Mouse (Mus musculus) spleen, adult 18-20 months (tissue): ENCODE measurements around the gene Apoc1.

Experiments
- DNase-seq, 2 experiments: peaks; one replicate each; pipeline ENCODE4 v3.0.0; 2022; ENCODE audit warnings: mixed read lengths in 2 of 2

Apoc1 gene

GRCm38 (mm10) chr7:19691873-19692865 lies at the start of gene Apoc1:
Apoc1 (minus strand) TSS chr7:19692660.
- no peak for DNase-seq

DNA sequence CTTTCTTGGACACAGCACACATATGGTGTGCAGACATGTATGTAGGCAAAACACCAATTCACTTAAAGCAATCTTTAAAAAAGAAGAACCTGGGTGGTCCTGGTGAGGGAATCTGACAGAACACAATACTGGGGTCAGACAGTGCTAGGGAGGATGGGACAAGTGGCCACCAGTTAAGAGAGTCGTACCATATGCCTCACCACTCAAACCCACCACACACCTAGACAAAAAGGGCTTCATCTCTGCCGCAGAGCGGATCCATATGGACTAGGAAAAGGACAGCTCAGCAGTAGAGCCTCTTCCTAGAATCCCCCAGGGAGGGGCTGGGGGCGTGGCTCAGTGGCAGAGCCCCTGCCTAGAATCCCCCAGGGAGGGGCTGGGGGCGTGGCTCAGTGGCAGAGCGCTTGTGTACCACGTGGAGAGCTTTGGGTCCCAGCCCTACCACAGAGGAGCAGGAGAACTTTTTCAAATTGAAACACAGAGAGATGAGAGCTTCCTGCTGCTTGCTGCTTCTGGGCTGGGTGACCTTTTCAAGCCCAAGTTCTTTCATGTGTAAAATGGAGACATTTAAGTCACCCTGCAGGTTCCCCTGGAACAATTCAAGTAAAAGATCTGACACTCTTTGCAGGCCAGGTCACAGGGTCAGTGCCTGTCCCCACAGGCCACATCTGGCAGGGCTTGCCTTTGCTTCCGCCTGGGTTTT lies 49.0 kb upstream of the Apoc1 start:
- no peak for DNase-seq

- no peak for DNase-seq
Observed at GRCm38 (mm10) chr7:19740269-19740668, 47.8 kb upstream of the Apoc1 start.

DNA sequence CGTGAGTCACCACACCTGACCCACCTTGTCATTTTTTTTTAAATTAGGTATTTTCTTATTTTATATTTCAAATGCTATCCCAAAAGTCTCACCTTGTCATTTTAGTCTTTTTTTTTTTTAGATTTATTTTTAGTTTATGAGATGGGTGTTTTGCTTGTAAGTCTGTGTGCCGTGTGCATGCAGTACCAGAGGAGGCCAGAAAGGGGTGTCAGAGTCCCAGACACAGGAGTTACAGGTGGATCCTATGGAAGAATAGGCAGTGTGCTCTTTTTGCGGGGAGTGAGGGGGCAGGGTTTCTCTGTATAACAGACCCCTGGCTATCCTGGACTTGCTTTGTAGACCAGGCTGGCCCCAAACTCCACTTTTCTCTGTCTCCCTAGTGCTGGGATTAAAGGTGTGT lies 46.3 kb upstream of the Apoc1 start:
- DNase-seq, result no peak

GRCm38 (mm10) chr7:19736389-19737057 lies 44.1 kb upstream of the Apoc1 start:
- DNase-seq, result no peak

DNA sequence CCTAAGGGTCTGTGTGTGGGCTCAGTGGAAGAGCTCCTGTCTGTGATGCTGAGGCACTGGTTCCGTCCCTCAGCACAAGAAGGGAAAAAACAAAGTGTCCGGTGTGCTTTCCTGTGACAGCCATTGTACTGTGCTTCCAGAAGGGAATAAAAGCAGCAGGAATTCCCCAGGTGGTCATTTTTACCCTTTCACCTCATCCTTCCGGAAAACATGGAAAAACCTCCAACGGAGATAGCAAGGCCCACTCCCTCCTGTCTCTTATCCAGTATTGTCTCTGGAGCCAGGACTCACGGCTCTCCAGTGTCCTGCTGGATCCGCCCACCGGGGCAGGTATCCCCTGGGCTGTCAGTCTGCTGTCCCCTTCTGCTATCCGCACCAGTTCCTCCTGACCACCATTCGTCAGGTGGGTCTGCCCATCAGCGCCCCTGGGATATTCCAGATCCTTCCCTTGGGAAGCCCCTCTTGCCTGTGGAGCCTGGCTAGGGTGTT lies 41.8 kb upstream of the Apoc1 start:
- DNase-seq, result no peak

- DNase-seq, result no peak
Observed at GRCm38 (mm10) chr7:19726541-19726940, 34.1 kb upstream of the Apoc1 start.

DNA sequence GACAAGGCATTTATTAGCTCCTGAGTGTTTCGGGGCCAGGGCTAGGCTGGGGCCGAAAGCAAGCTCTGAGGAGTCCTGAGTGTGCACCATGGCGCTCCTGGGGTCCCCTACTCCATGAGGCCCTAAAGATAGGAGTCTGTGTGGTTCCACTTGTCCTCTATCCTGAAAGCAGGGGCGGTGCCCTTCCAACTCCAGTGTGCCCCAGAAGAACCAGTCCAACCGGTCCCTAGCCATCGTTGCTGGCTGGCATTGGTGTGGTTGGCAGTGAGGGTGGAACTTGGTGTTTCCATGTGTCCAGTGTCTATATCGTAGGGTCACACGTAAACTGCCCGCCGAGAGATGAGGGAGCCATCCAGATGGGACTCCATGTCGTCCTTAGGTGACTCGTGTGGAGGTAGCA lies 31.7 kb upstream of the Apoc1 start:
- DNase-seq, result no peak

DNA sequence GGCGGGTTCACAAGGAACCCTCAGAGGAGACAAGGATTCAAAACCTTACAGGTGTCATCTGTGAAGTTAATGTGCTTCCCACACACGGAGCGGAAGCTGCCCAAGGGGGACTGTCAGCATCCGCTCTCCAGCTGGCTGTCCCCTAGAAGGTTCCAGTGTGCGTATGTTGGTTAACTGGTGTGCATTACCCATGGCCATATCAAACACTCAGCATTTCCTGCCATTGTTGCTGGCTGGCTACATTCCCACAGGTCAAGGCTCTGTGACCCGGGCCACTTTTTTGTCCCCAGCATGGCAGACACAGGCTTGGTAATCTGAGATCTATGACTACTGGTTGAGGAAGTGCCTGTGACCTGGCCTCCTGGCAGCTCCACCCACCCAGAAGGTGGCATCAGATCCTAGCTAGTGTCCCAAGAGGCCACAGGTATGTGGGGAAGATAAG lies 30.3 kb upstream of the Apoc1 start:
- DNase-seq, result no peak

GRCm38 (mm10) chr7:19719200-19719599 lies 26.7 kb upstream of the Apoc1 start:
- no peak for DNase-seq

DNA sequence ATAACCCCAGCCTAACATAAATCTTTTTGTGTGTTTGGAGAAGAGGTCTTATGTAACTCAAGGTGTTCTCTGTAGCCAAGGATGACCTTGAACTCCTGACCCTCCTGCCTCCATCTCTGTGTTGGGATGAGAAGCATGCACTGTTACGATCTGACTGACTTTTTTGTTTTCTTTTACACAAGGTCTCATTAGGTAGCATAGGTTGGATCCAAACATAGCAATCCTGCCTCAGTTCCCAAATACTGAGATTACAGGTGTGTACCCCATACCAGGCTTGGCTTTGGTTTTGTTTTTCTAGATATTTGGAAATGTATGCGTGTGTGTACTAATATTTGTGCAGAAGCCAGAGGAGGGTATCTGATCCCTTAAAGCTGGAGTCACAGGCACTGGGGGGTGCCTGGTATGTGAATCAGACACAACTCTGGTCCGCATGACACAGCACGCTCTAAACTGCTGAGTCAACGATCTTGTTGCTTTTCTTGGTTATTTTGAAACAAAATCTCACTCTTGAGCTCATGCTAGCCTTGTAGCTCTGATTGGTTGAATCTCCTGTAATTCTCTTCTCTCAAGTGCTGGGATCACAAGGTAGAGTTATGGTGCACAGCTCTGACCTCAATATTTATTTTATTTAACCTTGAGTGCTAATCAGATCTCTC lies 26.0 kb upstream of the Apoc1 start:
- no peak for DNase-seq

- no peak for DNase-seq
Observed at GRCm38 (mm10) chr7:19717346-19717745, 24.9 kb upstream of the Apoc1 start.

GRCm38 (mm10) chr7:19716822-19717221 lies 24.4 kb upstream of the Apoc1 start:
- DNase-seq, result no peak

DNA sequence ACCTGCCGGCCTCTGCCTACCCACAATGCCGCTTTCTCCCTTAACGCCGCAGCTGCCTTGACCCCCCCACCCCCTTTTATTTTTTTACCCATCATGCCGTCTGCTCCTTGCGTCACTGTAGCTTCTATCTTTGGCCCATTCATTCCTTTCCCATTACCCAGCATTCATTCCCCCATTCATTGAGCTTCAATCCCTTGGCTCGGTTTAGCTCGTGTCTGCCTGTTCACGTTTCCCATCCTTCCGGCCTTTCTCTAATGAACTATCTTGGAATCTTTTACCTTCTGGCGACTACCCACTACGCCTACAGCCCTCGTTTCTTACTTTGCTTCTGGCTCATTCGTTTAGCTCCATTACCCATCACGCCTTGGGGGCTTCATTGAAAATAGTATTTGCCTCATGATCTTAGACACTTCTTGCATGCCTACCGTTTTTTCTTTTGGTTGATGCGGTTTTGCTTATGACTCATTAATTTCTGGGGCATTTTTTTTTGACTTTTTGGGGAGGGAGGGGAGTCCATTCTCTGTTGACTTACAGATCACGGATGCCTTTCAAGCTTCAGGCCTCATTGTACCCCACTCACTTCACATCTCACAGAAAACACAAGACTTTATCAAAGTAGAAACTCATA lies 23.7 kb upstream of the Apoc1 start:
- no peak for DNase-seq

DNA sequence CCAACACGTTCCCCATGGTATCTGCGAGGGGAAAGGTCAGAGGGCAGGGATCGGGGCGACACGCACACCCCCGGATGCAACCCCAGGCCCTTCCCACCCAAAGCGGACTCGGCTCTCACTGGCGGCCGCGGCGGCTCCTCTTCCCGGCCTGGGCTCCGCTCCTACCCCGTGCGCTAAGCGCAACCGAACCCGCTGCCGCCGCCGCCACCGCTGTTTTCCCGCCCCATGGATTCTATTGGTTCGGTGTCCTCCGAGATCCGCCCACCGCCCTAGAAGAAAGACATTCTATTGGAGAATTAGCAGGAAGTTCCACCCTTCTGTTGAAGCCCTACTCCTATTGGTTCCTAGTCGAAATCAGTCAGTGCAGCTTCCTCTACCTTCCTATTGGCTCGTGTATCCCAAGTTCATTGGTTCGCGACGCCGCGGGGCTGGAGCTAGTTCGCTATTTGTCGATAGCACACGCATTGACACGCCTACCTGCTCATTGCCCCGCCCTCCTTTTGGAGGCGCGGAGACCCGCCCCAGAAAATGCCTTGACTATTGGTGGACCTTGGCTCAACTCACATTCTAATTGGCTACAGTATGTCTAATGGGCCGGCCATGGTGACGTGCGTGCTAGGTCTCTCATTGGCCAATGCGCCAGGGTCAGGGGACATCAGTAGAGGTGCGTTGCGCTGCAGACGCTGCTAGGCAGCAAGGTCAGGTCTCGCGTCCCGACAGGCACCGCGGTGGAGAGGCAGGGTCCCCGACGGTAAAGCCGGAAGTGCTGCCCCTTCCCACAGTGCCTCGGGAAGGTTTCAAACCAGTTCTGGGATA lies 23.0 kb upstream of the Apoc1 start, which contains the start of gene Tomm40:
Gene Tomm40 (minus strand): TSS at position 200 of the 816 bp plus-strand sequence.
- peak; percentile 95 to 99 for DNase-seq

DNA sequence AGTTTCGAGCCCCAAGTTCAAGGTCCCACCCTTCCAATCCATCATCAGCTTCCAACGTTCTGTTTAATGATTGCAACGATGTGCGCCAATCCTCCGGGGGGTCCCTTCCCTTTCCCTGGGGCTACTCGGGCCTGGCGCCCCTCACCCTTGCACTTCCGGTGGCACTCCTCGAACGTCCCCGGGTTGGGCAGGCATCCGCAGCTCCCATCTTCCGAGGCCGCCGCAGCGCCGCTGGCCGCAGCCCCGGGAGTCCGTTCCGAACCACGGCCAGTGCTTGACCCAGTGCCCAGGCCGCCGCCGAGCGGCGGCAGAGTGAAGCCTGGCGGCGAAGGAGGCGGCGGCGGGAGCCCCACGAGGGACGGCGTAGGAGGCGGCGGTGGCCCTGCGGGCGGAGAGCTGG lies 22.4 kb upstream of the Apoc1 start:
- no peak for DNase-seq

- DNase-seq, result no peak
Observed at GRCm38 (mm10) chr7:19713598-19713997, 21.1 kb upstream of the Apoc1 start.

DNA sequence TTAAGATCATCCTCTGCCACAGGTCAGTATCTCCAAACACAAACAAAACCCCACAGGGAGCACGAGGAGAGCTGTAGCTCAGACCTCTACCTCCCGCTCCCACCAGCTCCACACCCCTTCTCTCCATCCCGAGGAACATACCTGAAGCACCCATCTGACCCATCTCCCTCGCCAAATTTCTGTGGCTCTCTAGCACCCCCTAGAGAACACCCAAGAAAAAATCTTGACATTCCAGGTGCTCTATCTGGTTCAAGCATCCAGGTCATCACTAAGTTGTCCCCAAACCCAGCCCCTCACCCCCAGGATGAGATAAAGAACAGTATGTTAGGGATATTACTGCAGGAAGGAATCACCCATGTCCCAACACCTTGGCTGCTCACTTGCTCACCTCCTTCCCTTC lies 20.7 kb upstream of the Apoc1 start:
- peak in 1 of 2 experiments; percentile 34 for DNase-seq

- no peak for DNase-seq
Observed at GRCm38 (mm10) chr7:19712414-19712813, 20.0 kb upstream of the Apoc1 start.

GRCm38 (mm10) chr7:19710650-19711049 lies 18.2 kb upstream of the Apoc1 start:
- DNase-seq, result no peak

DNA sequence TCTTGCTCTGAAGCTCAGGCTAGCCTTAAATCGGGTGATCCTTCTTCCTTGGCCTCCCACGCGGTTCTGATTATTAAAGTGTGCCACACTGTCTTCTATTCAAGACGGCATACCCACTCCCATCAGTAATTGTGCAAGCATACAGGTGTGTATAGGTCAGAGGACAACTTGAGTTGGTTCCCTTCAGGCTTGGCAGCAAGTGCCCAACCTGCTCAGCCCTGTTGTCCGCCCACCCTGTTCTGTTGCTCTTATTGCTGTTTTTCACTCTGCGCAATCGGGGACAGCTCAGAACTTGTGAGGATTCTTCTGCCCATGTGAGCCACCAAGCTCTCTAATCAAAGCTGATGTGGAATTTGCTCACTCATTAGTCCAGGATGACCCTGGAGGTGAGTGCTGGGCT lies 12.8 kb upstream of the Apoc1 start:
- DNase-seq, result no peak
